Mouse (Mus musculus) midbrain, postnatal 0 days (tissue): ENCODE results near the gene Susd1. TPM values are rescaled to one million over a fixed set of nuclear protein-coding genes. Genes with fewer than 3 reads are reported as not detected.

Source experiments
- ATAC-seq: fragments of 200-750 bp; cut with Nextera tagmentation; 2 replicates; pipeline ENCODE4 v1.8.0; 2017; ENCODE audit warnings: moderate number of reproducible peaks, mild to moderate bottlenecking, moderate TSS enrichment, moderate library complexity; ENCODE audit not compliant: low FRiP score
- DNase-seq: peaks from one replicate; pipeline ENCODE4 v3.0.0-alpha.2; 2015; ENCODE audit warnings: low spot score
- H3K27ac ChIP-seq: fragments of 300-500 bp; sonication (generic); 2 replicates; pipeline ENCODE4 v1.5.1; 2014; ENCODE audit warnings: low read depth, mild to moderate bottlenecking, low read length, mixed read lengths
- H3K27me3 ChIP-seq: fragments of 300-500 bp; sonication (generic); 2 replicates; pipeline ENCODE4 v1.6.1; 2014; ENCODE audit warnings: low read length, control low read depth, mixed read lengths; ENCODE audit not compliant: insufficient read depth
- H3K36me3 ChIP-seq: fragments of 300-500 bp; sonication (generic); 2 replicates; pipeline ENCODE4 v1.6.1; 2014; ENCODE audit warnings: low read length, control low read depth, mixed read lengths; ENCODE audit not compliant: insufficient read depth
- H3K4me1 ChIP-seq: fragments of 300-500 bp; sonication (generic); 2 replicates; pipeline ENCODE4 v1.6.1; 2014; ENCODE audit warnings: mild to moderate bottlenecking, control low read depth, antibody characterized with exemption, low read length, mixed read lengths; ENCODE audit not compliant: insufficient read depth
- H3K4me2 ChIP-seq: fragments of 300-500 bp; sonication (generic); 2 replicates; pipeline ENCODE4 v1.6.1; 2014; ENCODE audit warnings: low read depth, mild to moderate bottlenecking, low read length, mixed read lengths; ENCODE audit not compliant: poor library complexity, severe bottlenecking
- H3K4me3 ChIP-seq: fragments of 300-500 bp; sonication (generic); 2 replicates; pipeline ENCODE4 v1.5.1; 2014; ENCODE audit warnings: low read depth, mild to moderate bottlenecking, low read length, moderate library complexity
- H3K9ac ChIP-seq: fragments of 300-500 bp; sonication (generic); replicated peaks from 2 replicates; pipeline ENCODE4 v1.6.1; 2014; ENCODE audit warnings: mild to moderate bottlenecking, low read length, moderate library complexity, mixed read lengths; ENCODE audit not compliant: poor library complexity, severe bottlenecking
- H3K9me3 ChIP-seq: fragments of 300-500 bp; sonication (generic); 2 replicates; pipeline ENCODE4 v1.6.1; 2016; ENCODE audit warnings: low read length, control low read depth
- CTCF ChIP-seq: IDR thresholded peaks from 2 replicates; pipeline ENCODE4 v1.5.1; 2016; ENCODE audit warnings: antibody characterized with exemption, mild to moderate bottlenecking
- WGBS: fragments of 180-500 bp; shearing (Covaris S2); extraction: QIAGEN DNeasy Blood & Tissue Kit; methylation state at CpG from one replicate; pipeline ENCODE4 v1.1.7; 2014; 5-methylcytosine and 5-hydroxymethylcytosine counted together
- polyA plus RNA-seq: library from polyadenylated mRNA; unstranded; fragments of >200 nt; fragmentation: Nextera tagmentation; extraction: Ambion mirVana; gene quantifications from 2 replicates; pipeline ENCODE4 v1.2.1, GENCODE M21; 2015
- total RNA-seq: library from RNA; depleted of rRNA; stranded (reverse); fragments of >200 nt; gene quantifications from 2 replicates; pipeline ENCODE4 v1.2.3, GENCODE M21; 2014

The Susd1 gene
- total and polyA plus RNA-seq, 2 experiments from 2014 or later, result 2.0 to 8.9 TPM

DNA sequence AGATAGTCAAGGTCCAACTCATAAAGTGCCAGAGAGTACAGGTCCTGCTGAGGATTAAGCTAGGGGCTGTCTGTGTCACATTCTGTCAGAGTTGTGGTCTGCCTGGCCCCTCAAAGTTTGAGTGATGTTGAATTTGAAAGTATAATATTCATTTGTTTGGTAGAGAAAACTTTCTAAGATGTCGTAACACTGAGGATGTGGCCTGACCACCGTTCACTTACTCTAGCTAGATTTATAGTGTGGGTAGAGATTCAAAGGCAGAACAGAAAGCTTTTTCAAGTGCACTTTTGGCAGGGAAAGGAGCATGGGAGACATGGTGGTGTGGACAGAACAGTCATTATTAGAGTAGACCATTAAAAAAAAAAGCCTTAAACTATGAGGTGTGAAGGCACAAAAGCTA is 42.9 kb downstream of the Susd1 start:
- WGBS, result 99% methylated on average over 2 of the region's 2 CpGs
- no peak overlapping the region for H3K27ac ChIP-seq
- no peaks in the 10 kb centered on the region for H3K4me1 ChIP-seq
- H3K4me2 ChIP-seq, result no peak overlapping the region
- H3K36me3 ChIP-seq, result no peaks in the 10 kb centered on the region
- DNase-seq, result no peak
- no peaks in the 10 kb centered on the region for H3K9me3 ChIP-seq
- no peak for ATAC-seq
- TF ChIP-seq CTCF, result no peak
- no peak overlapping the region for H3K9ac ChIP-seq
- H3K4me3 ChIP-seq, result no peak overlapping the region
- H3K27me3 ChIP-seq, result no peaks in the 10 kb centered on the region

DNA sequence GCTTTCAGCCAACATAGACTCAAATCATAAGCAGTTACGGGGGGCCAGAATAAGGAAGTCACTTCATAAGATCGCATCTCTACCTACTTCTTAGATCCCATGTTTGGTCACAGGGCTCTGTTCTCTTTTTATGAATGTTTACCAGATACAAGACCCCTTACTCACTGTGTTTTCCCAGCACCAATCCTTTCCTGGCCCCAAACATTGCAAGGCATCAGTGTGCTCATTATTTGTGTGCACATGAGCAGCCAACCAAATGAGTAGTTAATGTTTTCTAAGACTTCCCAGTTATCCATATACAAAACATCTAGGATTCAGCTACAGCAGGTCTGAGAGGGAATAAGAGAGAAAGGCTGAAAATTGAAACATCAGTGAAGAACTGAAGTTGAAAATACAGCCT is 44.3 kb downstream of the Susd1 start:
- 93% methylated on average over 2 of the region's 2 CpGs for WGBS
- Histone ChIP-seq H3K4me2 (no peak overlapping the region), H3K4me1 (peaks cover under 1% of the 10 kb centered on the region; the same call in 1 of the 2 replicates), H3K36me3 (no peaks in the 10 kb centered on the region), H3K9me3 (no peaks in the 10 kb centered on the region), H3K27ac (no peak overlapping the region), H3K27me3 (no peaks in the 10 kb centered on the region), H3K4me3 (no peak overlapping the region), H3K9ac (no peak overlapping the region)
- ATAC-seq (no peak), DNase-seq (no peak)
- no peak for TF ChIP-seq CTCF

DNA sequence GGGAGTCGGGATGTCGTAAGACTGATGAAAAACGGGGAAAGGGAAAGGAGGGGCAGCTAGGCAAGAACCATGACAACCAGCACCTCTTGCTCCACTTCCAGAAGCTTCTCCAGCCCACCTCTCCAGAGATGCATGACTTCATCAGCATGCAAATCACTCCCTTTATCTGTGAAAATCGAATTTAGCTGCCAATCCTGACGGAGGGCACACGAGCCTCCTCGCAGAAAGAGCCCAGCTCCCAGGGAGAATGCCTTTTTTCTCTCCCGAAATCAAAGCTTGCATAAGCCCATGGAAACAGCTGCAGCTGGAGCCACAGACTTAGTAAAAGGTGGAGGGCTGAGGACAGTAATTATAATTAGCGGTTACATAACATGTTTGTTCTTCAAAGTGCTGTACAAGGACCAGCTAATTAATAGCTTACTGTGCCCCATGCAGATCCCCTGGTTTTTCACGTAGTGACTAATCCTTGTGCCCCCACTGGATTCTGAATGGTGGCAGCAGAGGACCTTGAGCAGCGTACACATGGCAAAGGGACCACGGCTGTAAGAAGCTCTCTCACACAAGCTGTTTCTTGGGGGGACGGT is 49.9 kb downstream of the Susd1 start:
- Histone ChIP-seq H3K4me2 (peak overlapping the region; percentile 44), H3K27me3 (no peaks in the 10 kb centered on the region), H3K36me3 (no peaks in the 10 kb centered on the region), H3K9ac (peak overlapping the region; percentile 36; the same call in 1 of the 2 replicates), H3K27ac (peak overlapping the region; percentile 51), H3K4me1 (peaks cover 9% of the 10 kb centered on the region; the same call in 1 of the 2 replicates), H3K9me3 (no peaks in the 10 kb centered on the region), H3K4me3 (peak overlapping the region; percentile 14; the same call in 1 of the 2 replicates)
- WGBS, result 9% methylated on average over 13 of the region's 13 CpGs
- peak; percentile 82 for ATAC-seq
- TF ChIP-seq CTCF, result peak; percentile 52
- DNase-seq, result peak; percentile 57

DNA sequence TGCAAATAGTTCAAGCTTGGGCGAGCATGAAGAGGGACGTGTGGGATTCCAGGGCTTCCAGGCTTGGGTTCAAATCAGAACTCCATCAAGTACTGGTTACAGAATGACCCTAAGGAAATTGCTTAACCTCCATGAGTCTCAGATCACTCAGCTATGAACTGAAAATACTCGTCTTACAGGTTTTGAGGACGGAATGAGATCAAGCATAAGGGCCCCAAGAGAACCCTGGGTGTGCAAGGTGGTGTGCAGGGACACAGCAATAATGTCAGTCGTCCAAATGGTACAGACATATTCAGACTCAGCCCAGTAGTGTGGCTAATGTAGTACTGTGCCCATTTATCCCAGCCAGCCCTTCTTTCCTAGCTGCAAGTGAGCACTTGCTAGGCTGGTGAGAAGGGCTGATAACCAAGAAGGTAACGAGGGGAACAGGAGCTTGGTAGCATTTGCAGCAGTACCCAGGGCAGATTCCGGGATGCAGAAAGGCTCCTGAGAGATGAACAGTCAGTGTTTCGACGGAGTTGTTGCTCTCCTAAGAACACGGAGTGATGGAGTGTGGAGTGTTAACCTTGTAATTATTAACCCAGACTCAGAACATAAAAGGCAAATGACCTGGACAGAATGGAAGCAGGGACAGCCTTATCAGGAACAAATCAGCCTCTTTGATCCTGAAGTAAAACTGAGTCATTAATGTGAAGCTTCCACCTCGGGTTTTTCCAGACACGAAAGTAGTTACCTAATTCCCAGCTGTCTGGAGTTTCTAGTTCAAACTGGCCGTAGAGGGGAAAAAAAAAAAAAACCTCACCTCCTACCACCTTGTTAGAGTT is 50.8 kb downstream of the Susd1 start:
- Histone ChIP-seq H3K4me1 (peaks cover 9% of the 10 kb centered on the region; the same call in 1 of the 2 replicates), H3K4me2 (no peak overlapping the region), H3K9me3 (no peaks in the 10 kb centered on the region), H3K9ac (no peak overlapping the region), H3K27me3 (no peaks in the 10 kb centered on the region), H3K4me3 (no peak overlapping the region), H3K27ac (no peak overlapping the region), H3K36me3 (no peaks in the 10 kb centered on the region)
- no peak for TF ChIP-seq CTCF
- DNase-seq (no peak), ATAC-seq (no peak)
- 60% methylated on average over 13 of the region's 13 CpGs for WGBS

DNA sequence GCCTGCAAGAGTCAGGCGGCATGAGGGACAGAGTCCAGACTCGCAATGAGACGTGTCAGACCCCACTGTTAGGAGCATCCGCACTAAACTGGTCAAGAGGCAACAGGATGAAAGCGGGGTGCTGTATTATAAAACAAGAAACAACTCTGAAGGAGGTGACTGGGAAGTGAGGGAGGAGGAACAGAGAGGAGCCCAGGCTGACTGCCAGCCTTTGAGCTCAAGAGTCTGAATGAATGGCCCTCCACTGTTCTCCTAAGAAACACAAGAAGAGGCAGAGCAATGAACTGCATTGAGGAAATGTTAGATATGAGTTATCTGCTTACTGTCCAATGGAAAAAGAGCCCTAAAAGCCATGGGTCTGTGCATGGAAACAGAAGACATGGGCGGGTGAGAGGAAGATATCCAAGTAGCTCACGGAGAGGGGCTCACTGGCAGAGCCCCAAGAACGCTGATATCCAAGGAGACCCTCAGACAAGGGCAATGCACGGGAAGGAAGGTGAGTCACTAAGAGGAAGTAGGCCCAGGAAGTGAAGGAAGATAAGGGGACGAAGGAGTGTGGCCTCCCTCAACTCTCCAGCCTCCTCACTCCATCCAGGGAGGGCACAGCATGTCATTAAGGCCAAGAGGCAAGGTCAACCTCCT is 53.1 kb downstream of the Susd1 start:
- H3K4me3 ChIP-seq, result no peak overlapping the region
- H3K9me3 ChIP-seq, result no peaks in the 10 kb centered on the region
- no peak overlapping the region for H3K4me2 ChIP-seq
- peaks cover 9% of the 10 kb centered on the region; the same call in 1 of the 2 replicates for H3K4me1 ChIP-seq
- WGBS, result 88% methylated on average over 10 of the region's 10 CpGs
- no peaks in the 10 kb centered on the region for H3K36me3 ChIP-seq
- no peak for TF ChIP-seq CTCF
- H3K27me3 ChIP-seq, result no peaks in the 10 kb centered on the region
- no peak overlapping the region for H3K27ac ChIP-seq
- H3K9ac ChIP-seq, result no peak overlapping the region
- ATAC-seq (no peak), DNase-seq (no peak)
